Mouse (Mus musculus): Measurements from ENCODE around the gene Bcl11a. TPM values are rescaled to one million over a fixed set of nuclear protein-coding genes. Genes with fewer than 3 reads are reported as not detected.
A peak's percentile ranks its signal among the peaks of the same experiment; 100 is the strongest.

Gene Bcl11a
- polyA plus RNA-seq, 1 experiment from 2014 or later: 15.0 TPM

DNA sequence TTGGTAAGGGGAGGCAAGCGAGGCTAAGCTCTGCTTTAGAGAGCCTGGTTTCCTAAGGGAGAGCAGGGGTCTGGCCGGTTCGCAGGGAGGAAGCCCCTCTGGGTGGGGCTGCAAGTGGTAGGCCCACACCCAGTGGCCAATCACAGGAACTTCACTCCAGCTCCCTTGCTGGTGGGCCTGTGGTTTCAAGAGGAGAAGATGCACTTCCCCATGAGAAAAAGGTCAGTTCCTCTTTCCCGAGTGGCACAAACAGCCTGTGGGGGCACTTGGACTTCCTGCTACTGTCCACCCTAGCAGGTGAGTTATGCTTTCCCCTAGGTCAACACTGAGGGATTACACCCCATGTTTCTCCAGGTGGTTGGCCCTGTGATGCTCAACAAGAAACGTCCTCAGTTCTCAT lies 107.1 kb downstream of the Bcl11a start:
- Histone ChIP-seq H3K4me1 (ENCODE audit: control insufficient read depth, insufficient read depth, low read length) (peaks cover 8% of the 10 kb centered on the region; the same call in 1 of the 2 replicates), H3K27ac (ENCODE audit: low read length) (no peak overlapping the region), H3K9me3 (replicated peaks; ENCODE audit: control insufficient read depth, low read length) (no peaks in the 10 kb centered on the region), H3K4me3 (ENCODE audit: low read length) (no peak overlapping the region), H3K4me2 (ENCODE audit: low read depth, low read length) (no peak overlapping the region), H3K36me3 (ENCODE audit: control insufficient read depth, insufficient read depth) (no peaks in the 10 kb centered on the region), H3K27me3 (ENCODE audit: control insufficient read depth, insufficient read depth, low read length) (no peaks in the 10 kb centered on the region), H3K9ac (ENCODE audit: low read length) (no peak overlapping the region)
- WGBS: 53% methylated on average over 5 of the region's 5 CpGs
- no peak for ATAC-seq (replicated peaks; ENCODE audit: extremely low read depth, insufficient read depth, low FRiP score)

DNA sequence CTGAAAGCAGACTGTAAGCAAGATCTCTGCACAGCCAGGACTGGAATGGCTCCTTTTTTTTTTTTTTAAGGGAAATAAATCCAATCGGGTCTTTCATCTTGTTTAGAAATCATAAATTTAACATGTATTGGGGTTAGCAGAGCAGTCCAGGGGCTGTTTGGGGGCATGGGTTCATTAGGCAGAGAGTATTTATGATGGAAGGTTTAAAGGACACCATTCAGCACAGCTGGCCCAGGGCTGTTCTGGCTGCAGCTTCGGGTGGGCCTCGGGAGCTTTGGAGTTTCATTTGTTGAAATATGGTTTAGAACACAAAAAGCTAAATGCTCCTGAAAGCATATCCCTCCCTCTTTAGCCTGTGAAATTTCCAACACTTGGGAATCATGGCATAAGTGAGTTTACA lies 112.6 kb downstream of the Bcl11a start:
- Histone ChIP-seq H3K36me3 (ENCODE audit: control insufficient read depth, insufficient read depth) (no peaks in the 10 kb centered on the region), H3K4me1 (ENCODE audit: control insufficient read depth, insufficient read depth, low read length) (no peaks in the 10 kb centered on the region), H3K9ac (ENCODE audit: low read length) (no peak overlapping the region), H3K9me3 (replicated peaks; ENCODE audit: control insufficient read depth, low read length) (no peaks in the 10 kb centered on the region), H3K27ac (ENCODE audit: low read length) (no peak overlapping the region), H3K4me2 (ENCODE audit: low read depth, low read length) (no peak overlapping the region), H3K4me3 (ENCODE audit: low read length) (no peak overlapping the region), H3K27me3 (ENCODE audit: control insufficient read depth, insufficient read depth, low read length) (no peaks in the 10 kb centered on the region)
- no peak for ATAC-seq (replicated peaks; ENCODE audit: extremely low read depth, insufficient read depth, low FRiP score)
- 76% methylated on average over 3 of the region's 3 CpGs for WGBS

DNA sequence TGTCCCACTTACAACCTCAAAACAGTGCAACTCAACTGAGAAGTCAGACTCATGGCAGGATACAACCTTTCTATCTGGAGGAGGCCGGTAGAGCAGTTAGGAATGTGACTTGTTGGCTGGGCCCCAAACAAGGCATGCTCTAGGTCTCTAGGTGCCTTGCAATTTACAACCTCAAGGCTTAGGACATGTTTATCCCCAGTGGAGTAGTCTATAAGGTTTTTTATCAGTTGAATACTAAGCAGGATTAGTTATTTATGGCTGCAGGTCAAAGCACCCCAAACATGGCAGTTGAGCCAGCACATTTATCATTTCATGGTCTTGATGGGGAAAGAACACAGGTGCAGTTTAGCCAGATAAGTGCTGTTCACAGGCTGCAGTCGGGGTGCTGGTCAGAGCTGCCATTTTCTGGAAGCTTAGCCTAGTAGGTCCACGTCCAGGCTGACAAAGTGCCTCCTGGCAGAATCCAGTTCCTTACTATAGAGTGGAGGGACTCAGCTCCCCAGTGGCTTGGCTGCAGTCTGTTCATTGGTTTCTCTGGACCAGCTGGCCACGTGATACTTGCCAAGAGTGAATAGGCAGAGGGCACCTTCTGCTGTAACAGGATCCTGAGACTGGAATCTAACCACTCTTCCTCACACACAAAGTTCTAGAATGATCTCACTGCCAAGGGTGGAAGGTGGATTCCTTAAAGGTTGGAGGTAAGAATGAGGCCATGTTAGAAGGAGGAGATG lies 118.8 kb downstream of the Bcl11a start:
- Histone ChIP-seq H3K4me1 (ENCODE audit: control insufficient read depth, insufficient read depth, low read length) (peaks cover 1% of the 10 kb centered on the region), H3K9ac (ENCODE audit: low read length) (no peak overlapping the region), H3K4me3 (ENCODE audit: low read length) (no peak overlapping the region), H3K9me3 (replicated peaks; ENCODE audit: control insufficient read depth, low read length) (no peaks in the 10 kb centered on the region), H3K36me3 (ENCODE audit: control insufficient read depth, insufficient read depth) (no peaks in the 10 kb centered on the region), H3K27me3 (ENCODE audit: control insufficient read depth, insufficient read depth, low read length) (no peaks in the 10 kb centered on the region), H3K4me2 (ENCODE audit: low read depth, low read length) (no peak overlapping the region), H3K27ac (ENCODE audit: low read length) (no peak overlapping the region)
- no peak for ATAC-seq (replicated peaks; ENCODE audit: extremely low read depth, insufficient read depth, low FRiP score)
- 50% methylated on average over 4 of the region's 4 CpGs for whole genome bisulfite sequencing

DNA sequence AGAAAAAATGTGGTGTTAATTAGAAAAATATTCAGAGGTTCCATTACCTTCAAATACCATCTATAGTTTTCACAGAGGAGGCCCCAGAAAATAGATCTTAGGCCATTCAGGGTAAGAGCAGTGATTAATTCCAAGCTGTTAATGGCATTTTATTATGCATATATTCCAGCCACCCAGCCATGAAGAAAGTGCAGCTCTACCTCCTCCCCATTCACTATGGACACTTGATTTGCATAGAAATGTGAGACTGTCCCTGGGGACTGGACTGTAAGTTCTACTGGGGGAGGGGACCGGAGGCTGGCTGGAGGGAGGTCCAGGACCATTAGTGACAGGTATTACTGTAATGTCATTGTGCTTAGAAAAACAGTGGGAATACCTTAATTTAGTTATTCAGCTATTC lies 119.6 kb downstream of the Bcl11a start:
- Histone ChIP-seq H3K27me3 (ENCODE audit: control insufficient read depth, insufficient read depth, low read length) (no peaks in the 10 kb centered on the region), H3K9ac (ENCODE audit: low read length) (no peak overlapping the region), H3K4me1 (ENCODE audit: control insufficient read depth, insufficient read depth, low read length) (peaks cover 8% of the 10 kb centered on the region), H3K27ac (ENCODE audit: low read length) (no peak overlapping the region), H3K36me3 (ENCODE audit: control insufficient read depth, insufficient read depth) (no peaks in the 10 kb centered on the region), H3K4me2 (ENCODE audit: low read depth, low read length) (no peak overlapping the region), H3K9me3 (replicated peaks; ENCODE audit: control insufficient read depth, low read length) (no peaks in the 10 kb centered on the region), H3K4me3 (ENCODE audit: low read length) (no peak overlapping the region)
- ATAC-seq (replicated peaks; ENCODE audit: extremely low read depth, insufficient read depth, low FRiP score): no peak
- 83% methylated on average over 1 of the region's 1 CpGs for WGBS

DNA sequence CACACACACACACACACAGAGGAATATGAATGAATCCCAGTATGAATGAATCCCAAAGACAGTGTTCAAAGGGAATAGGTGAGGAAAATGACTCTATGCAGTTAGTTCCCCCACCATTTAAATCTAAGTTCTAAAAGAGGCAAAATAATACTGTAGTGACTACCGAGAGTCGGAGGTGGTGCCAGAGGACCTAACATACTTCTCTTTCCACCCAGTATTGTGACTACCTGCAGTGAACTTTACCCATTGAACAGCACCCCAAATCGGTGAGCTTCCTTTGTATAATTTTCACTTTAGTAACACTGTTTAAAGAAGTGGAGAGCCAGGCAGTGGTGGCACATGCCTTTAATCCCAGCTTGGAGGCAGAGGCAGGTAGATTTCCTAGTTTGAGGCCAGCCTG lies 121.7 kb downstream of the Bcl11a start:
- Histone ChIP-seq H3K4me3 (ENCODE audit: low read length) (no peak overlapping the region), H3K9me3 (replicated peaks; ENCODE audit: control insufficient read depth, low read length) (no peaks in the 10 kb centered on the region), H3K27me3 (ENCODE audit: control insufficient read depth, insufficient read depth, low read length) (no peaks in the 10 kb centered on the region), H3K9ac (ENCODE audit: low read length) (no peak overlapping the region), H3K4me2 (ENCODE audit: low read depth, low read length) (no peak overlapping the region), H3K36me3 (ENCODE audit: control insufficient read depth, insufficient read depth) (no peaks in the 10 kb centered on the region), H3K27ac (ENCODE audit: low read length) (no peak overlapping the region), H3K4me1 (ENCODE audit: control insufficient read depth, insufficient read depth, low read length) (peaks cover 21% of the 10 kb centered on the region)
- WGBS: 88% methylated on average over 3 of the region's 3 CpGs
- no peak for ATAC-seq (replicated peaks; ENCODE audit: extremely low read depth, insufficient read depth, low FRiP score)

DNA sequence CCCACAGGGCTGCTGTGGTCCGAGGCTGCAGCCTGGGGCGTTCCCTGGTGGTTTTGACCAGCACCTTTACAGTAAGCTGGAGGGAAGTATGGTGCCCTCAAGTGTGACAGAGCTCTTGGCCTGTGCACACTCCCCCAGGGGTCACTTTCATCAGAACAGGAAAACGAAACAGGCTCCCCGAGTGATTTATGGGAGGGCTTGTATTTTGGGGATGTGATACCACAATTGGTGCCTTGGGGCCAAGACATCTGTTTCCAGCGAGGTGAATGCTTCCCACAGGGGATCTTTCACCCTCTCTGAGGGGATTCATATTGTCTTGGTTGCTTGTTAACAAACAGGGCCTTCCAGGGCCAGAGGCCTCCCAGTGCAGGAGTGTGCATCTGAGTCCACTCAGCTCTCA lies 122.5 kb downstream of the Bcl11a start:
- Histone ChIP-seq H3K27ac (ENCODE audit: low read length) (no peak overlapping the region), H3K9ac (ENCODE audit: low read length) (no peak overlapping the region), H3K4me2 (ENCODE audit: low read depth, low read length) (no peak overlapping the region), H3K4me3 (ENCODE audit: low read length) (no peak overlapping the region), H3K27me3 (ENCODE audit: control insufficient read depth, insufficient read depth, low read length) (no peaks in the 10 kb centered on the region), H3K4me1 (ENCODE audit: control insufficient read depth, insufficient read depth, low read length) (peaks cover 21% of the 10 kb centered on the region), H3K36me3 (ENCODE audit: control insufficient read depth, insufficient read depth) (no peaks in the 10 kb centered on the region), H3K9me3 (replicated peaks; ENCODE audit: control insufficient read depth, low read length) (no peaks in the 10 kb centered on the region)
- WGBS: 79% methylated on average over 5 of the region's 5 CpGs
- ATAC-seq (replicated peaks; ENCODE audit: extremely low read depth, insufficient read depth, low FRiP score): no peak

DNA sequence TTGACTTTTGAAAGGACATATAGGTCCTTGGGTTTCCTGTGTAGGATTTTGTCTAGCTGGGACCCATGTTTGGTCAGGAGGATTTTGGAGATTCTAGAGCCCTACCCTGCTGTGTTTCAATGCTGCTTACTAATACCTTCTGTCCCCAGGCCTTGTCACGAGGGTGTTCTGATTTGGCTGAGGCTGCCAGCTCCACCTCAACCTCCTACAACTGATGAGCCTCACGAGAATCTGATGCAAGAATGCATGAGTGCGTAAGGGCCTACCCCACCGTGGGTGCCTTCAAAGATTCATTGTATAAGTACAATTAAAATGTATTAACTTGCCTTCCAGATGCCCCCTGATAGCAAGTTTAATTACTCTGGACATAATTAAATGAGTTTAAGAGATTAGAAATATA lies 123.4 kb downstream of the Bcl11a start:
- H3K27ac ChIP-seq (ENCODE audit: low read length): no peak overlapping the region
- no peak for ATAC-seq (replicated peaks; ENCODE audit: extremely low read depth, insufficient read depth, low FRiP score)
- WGBS: 82% methylated on average over 4 of the region's 4 CpGs

DNA sequence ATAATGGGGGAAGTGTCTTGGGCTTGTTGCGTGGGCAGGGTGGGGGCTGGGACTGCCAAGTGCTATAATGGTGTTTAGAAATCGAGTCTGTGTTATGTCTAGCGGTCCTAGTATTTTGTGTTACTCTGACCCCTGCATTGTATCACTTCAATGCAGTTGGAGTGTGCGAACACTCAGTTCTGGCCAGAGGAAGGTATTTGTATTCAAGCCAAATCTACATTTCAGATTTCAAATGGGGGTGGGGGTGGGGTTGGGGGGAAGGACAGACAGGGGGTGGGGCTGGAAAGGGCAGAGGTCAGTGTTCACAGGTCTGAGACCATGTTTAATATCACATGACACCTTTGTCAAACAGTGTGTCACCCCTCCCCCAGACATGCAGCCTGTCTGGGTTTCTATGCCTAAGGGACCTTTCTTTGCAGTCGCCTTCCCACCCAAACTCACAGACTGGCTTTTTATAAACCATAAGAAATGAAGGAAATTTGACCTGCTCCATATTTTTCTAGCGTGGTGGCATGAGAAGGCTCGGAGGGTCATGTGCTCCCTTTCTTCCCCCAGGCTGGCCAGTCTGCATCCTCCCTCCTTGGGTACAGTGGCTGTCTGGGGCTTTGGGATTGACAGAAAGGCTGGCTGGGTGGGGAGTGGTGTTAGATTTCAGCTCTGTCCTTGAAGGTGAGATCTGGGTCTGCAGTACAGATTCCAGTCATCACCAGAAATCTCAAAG lies 124.9 kb downstream of the Bcl11a start:
- H3K4me2 ChIP-seq (ENCODE audit: low read depth, low read length): peak overlapping the region; percentile 34; the same call in 1 of the 2 replicates
- WGBS: 11% methylated on average over 7 of the region's 7 CpGs

More for the DNA sequence above, 123.4 kb downstream of the Bcl11a start:
- Histone ChIP-seq H3K36me3 (ENCODE audit: control insufficient read depth, insufficient read depth) (no peaks in the 10 kb centered on the region), H3K4me3 (ENCODE audit: low read length) (no peak overlapping the region), H3K4me2 (ENCODE audit: low read depth, low read length) (no peak overlapping the region), H3K27me3 (ENCODE audit: control insufficient read depth, insufficient read depth, low read length) (no peaks in the 10 kb centered on the region), H3K9me3 (replicated peaks; ENCODE audit: control insufficient read depth, low read length) (no peaks in the 10 kb centered on the region), H3K9ac (ENCODE audit: low read length) (no peak overlapping the region), H3K4me1 (ENCODE audit: control insufficient read depth, insufficient read depth, low read length) (peaks cover 21% of the 10 kb centered on the region)

DNA sequence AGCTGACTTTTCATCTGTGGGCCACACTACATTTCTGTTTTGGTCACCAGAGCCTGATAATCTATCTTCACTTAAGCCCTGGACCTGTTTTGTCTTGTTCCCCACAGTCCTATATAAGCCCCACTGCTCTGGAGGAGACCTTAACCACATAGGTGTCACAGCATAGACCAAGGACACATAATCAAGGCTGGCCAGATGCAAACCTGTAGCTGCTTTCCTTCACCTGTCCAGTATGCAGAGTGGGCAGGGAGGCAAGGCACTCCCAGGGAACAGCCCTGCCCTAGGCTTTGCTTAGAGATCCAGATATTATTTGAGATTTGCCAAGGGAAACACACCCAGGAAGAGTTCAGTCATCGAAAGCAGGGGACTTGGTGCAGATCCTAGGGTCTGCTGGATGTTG lies 125.6 kb downstream of the Bcl11a start:
- 78% methylated on average over 1 of the region's 1 CpGs for WGBS
- Histone ChIP-seq H3K36me3 (ENCODE audit: control insufficient read depth, insufficient read depth) (no peaks in the 10 kb centered on the region), H3K27me3 (ENCODE audit: control insufficient read depth, insufficient read depth, low read length) (no peaks in the 10 kb centered on the region), H3K4me3 (ENCODE audit: low read length) (no peak overlapping the region), H3K9me3 (replicated peaks; ENCODE audit: control insufficient read depth, low read length) (no peaks in the 10 kb centered on the region), H3K27ac (ENCODE audit: low read length) (no peak overlapping the region), H3K9ac (ENCODE audit: low read length) (no peak overlapping the region), H3K4me1 (ENCODE audit: control insufficient read depth, insufficient read depth, low read length) (peaks cover 21% of the 10 kb centered on the region), H3K4me2 (ENCODE audit: low read depth, low read length) (no peak overlapping the region)
- 0 out of 2 replicates have a peak, but pooled peaks have one; percentile 11 for ATAC-seq (replicated peaks; ENCODE audit: extremely low read depth, insufficient read depth, low FRiP score)

More for the DNA sequence above, 124.9 kb downstream of the Bcl11a start:
- H3K27me3 ChIP-seq (ENCODE audit: control insufficient read depth, insufficient read depth, low read length): no peaks in the 10 kb centered on the region
- 0 out of 2 replicates have a peak, but pooled peaks have one; percentile 34 for ATAC-seq (replicated peaks; ENCODE audit: extremely low read depth, insufficient read depth, low FRiP score)
- no peak overlapping the region for H3K9ac ChIP-seq (ENCODE audit: low read length)
- no peaks in the 10 kb centered on the region for H3K36me3 ChIP-seq (ENCODE audit: control insufficient read depth, insufficient read depth)
- H3K9me3 ChIP-seq (replicated peaks; ENCODE audit: control insufficient read depth, low read length): no peaks in the 10 kb centered on the region
- H3K4me1 ChIP-seq (ENCODE audit: control insufficient read depth, insufficient read depth, low read length): peaks cover 21% of the 10 kb centered on the region
- no peak overlapping the region for H3K4me3 ChIP-seq (ENCODE audit: low read length)
- H3K27ac ChIP-seq (ENCODE audit: low read length): peak overlapping the region; percentile 47
